ENCODE assay signal across 8 mouse cellular contexts in the genomic region with DNA sequence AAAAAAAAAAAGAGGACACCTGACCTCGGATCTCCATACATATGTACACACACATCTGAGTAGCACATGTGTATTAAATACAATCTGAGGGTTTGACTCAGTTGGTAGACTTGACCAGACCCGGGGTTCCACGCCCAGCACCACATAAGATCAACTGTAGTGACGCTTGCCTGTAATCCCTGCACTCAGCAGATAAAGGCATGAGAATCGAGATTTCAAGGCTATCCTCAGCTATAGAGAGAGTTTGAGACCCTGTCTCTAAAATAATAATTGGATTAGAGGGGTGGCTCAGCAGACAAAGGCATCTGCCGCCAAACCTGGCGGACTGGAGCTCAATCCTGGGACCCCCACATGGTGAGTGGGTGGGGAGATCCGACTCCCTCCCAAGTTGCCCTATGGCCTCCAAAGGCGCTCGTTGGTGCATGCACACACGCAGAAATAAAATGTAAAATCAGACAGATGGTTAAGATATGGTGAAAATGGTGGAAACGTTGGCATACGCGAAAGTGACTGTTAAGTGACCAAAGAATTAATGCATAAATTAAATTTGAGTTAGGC. TPM values are rescaled to one million over a fixed set of nuclear protein-coding genes. Genes with fewer than 3 reads are reported as not detected.
DNase-seq lines count a peak whose midpoint lies in the region; ATAC-seq and TF ChIP-seq lines count a peak whose summit lies in the region.

No protein-coding gene starts in this region.

- no peak for DNase-seq in frontal cortex, postnatal 36 days (ENCODE audit: low spot score in 2 of 2)
- DNase-seq in testis, postnatal 10 days (ENCODE audit: low spot score), result no peak
- no peak for DNase-seq in right cerebral cortex, postnatal 10 days (ENCODE audit: low spot score in 2 of 2)
- no peak for DNase-seq in spleen, adult 18-20 months

- H3K4me3 ChIP-seq in testis, adult 2 months (ENCODE audit: control insufficient read depth, low read depth, low read length), result peak overlapping the region; percentile 97
- peak overlapping the region; percentile 98 for H3K4me3 ChIP-seq in limb, embryonic 15.5 days
- peak overlapping the region; percentile 90 for H3K4me3 ChIP-seq in stomach, embryonic 15.5 days (replicated peaks)

- H3K27ac ChIP-seq in testis, adult 2 months (ENCODE audit: control insufficient read depth, insufficient read depth, low read depth, low read length), result peak overlapping the region; percentile 25; the same call in 1 of the 2 replicates
- no peak overlapping the region for H3K27ac ChIP-seq in limb, embryonic 15.5 days
- H3K27ac ChIP-seq in stomach, embryonic 15.5 days, result no peak overlapping the region

- no peak for TF ChIP-seq POLR2A in testis, adult 2 months (IDR thresholded peaks at IDR 0.05; ENCODE audit: control insufficient read depth, low read depth, low read length)

- no peak for TF ChIP-seq CTCF in testis, adult 2 months (IDR thresholded peaks at IDR 0.05; ENCODE audit: control insufficient read depth, insufficient read depth, insufficient replicate concordance, low read depth, low read length)

- H3K4me1 ChIP-seq in testis, adult 2 months (ENCODE audit: control insufficient read depth, insufficient read depth, low read length), result peaks cover 9% of the 10 kb centered on the region
- H3K4me1 ChIP-seq in limb, embryonic 15.5 days, result peaks cover 19% of the 10 kb centered on the region
- peaks cover 14% of the 10 kb centered on the region; the same call in 1 of the 2 replicates for H3K4me1 ChIP-seq in stomach, embryonic 15.5 days

- H3K9ac ChIP-seq in limb, embryonic 15.5 days, result no peak overlapping the region
- H3K9ac ChIP-seq in stomach, embryonic 15.5 days, result peak overlapping the region; percentile 64; the same call in 1 of the 2 replicates

- no peaks in the 10 kb centered on the region for H3K36me3 ChIP-seq in testis, adult 2 months (ENCODE audit: control insufficient read depth, insufficient read depth, low read length)
- H3K36me3 ChIP-seq in limb, embryonic 15.5 days, result no peaks in the 10 kb centered on the region
- H3K36me3 ChIP-seq in stomach, embryonic 15.5 days, result no peaks in the 10 kb centered on the region

- H3K27me3 ChIP-seq in testis, adult 2 months (ENCODE audit: control insufficient read depth, insufficient read depth, low read length), result no peaks in the 10 kb centered on the region
- H3K27me3 ChIP-seq in limb, embryonic 15.5 days, result no peaks in the 10 kb centered on the region
- H3K27me3 ChIP-seq in stomach, embryonic 15.5 days (replicated peaks), result peaks cover 7% of the 10 kb centered on the region; the same call in 1 of the 2 replicates

- H3K4me2 ChIP-seq in limb, embryonic 15.5 days, result peak overlapping the region; percentile 90
- peak overlapping the region; percentile 74 for H3K4me2 ChIP-seq in stomach, embryonic 15.5 days

- 26% methylated on average over 14 of the region's 14 CpGs for WGBS in limb, embryonic 15.5 days
- whole genome bisulfite sequencing in stomach, embryonic 15.5 days, result 22% methylated on average over 14 of the region's 14 CpGs

- no peaks in the 10 kb centered on the region for H3K9me3 ChIP-seq in limb, embryonic 15.5 days
- no peaks in the 10 kb centered on the region for H3K9me3 ChIP-seq in stomach, embryonic 15.5 days

- ATAC-seq in frontal cortex, adult (ENCODE audit: low TSS enrichment), result peak; percentile 1; the same call in 1 of the 2 replicates
- no peak for ATAC-seq in limb, embryonic 15.5 days (ENCODE audit: insufficient number of reproducible peaks, low FRiP score, low TSS enrichment, low read depth)
- ATAC-seq in stomach, embryonic 15.5 days (ENCODE audit: insufficient read depth, low FRiP score, low read depth), result no peak

RNA-seq across cellular contexts. Expression of gene Vac14, which starts 0.5 kb away (rescaled TPM):
- 11.8 and 13.1 TPM in 2 replicates for polyA plus RNA-seq in testis, adult 2 months (2012; rRNA removed)
- 13.1 and 14.2 TPM in 2 replicates for polyA plus RNA-seq in limb, embryonic 15.5 days (2015; fragmentation: Nextera tagmentation; extraction: Ambion mirVana)
- 16.4 and 20.1 TPM in 2 replicates for polyA plus RNA-seq in stomach, embryonic 15.5 days (2015; fragmentation: Nextera tagmentation; extraction: Ambion mirVana)
